Mouse (Mus musculus) cerebellum, adult 18-20 months (tissue): Measurements from ENCODE around the gene Opcml.
A peak's percentile ranks its signal among the peaks of the same experiment; 100 is the strongest.

Experiments
- DNase-seq, 2 experiments: peaks; one replicate each; pipeline ENCODE4 v3.0.0; 2021

Opcml gene

GRCm38 (mm10) chr9:28171890-28172289 is 381.3 kb downstream of the Opcml start:
- DNase-seq: peak; percentile 61 to 64

DNA sequence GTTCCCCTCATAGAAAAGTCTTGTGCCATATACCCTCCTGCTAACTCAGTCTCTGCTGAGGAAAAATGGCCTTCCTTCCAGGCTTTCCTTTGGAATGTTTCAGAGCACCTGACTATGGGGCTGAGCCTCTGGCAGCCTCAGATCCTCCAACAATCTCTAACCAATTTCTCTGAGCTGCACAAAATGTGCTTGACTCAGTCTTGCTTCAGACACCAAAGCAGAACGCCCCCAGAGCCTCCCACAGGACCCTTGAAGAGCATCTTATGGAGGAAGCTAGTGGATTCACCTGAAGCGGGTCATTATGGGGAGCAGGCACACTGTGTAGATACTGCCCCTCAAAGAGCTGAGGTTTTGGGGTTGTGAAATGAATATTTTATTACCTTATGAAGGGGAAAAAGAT is 386.5 kb downstream of the Opcml start:
- DNase-seq: no peak

GRCm38 (mm10) chr9:28178123-28178887 is 387.7 kb downstream of the Opcml start:
- DNase-seq: no peak

- no peak for DNase-seq
These were observed 391.3 kb downstream of the Opcml start for GRCm38 (mm10) chr9:28181916-28182315.

GRCm38 (mm10) chr9:28190226-28190625 is 399.7 kb downstream of the Opcml start:
- no peak for DNase-seq

DNA sequence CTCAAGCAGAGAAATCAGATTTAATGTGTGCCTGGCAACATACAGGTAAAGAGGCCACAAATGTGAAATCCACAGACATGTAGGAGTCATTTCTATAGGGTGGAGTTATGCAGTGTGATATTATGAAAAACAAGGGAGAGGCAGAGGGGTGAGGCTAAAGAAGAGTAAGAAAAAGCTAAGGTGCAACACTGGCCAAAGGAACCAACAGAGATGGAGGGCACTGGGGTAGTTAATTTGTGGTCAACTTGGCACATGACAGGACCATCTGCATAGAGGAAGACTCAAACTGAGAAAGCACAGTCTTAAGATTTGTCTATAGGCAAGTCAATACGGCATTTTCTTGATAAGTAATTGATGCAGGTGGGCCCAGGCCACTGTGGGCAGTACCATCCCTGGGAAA is 400.2 kb downstream of the Opcml start:
- DNase-seq: no peak

DNA sequence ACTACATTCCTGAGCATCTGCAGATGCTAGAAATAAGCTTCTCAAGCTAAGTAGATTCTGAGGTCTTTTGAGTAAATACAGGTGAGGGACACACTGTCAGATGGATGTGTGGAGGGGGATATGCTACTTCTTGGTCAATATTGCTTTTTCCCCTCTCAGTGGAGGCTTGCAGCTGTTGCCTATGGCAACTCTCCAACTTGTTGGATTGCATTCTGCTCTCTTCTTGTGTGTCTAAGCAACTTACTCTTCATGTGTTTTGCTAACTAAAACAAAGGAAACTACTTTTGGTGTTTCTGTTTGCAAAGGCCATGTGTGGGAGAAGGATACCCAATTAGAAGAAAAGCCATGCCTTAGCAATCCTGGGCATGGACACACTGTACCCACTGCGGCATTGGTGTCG is 406.0 kb downstream of the Opcml start:
- no peak for DNase-seq

DNA sequence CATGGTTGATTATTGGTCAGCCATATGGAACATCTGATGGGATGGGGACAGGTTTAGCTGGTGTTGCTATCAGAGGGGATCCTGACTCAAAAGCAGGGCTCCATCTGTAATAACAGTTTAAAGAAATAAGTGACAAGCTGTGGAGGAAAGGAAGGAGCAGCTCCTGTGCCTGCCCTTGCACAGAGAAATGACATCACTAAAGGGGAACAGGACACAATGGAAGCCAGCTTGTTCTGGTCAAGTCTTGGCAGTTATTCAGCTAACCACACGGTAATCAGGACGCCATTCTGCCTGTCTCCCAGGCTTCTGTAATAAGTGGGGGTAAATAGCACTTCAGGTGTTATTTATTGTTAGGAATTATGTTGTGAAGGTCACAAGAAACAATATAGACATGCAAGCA is 406.5 kb downstream of the Opcml start:
- no peak for DNase-seq

DNA sequence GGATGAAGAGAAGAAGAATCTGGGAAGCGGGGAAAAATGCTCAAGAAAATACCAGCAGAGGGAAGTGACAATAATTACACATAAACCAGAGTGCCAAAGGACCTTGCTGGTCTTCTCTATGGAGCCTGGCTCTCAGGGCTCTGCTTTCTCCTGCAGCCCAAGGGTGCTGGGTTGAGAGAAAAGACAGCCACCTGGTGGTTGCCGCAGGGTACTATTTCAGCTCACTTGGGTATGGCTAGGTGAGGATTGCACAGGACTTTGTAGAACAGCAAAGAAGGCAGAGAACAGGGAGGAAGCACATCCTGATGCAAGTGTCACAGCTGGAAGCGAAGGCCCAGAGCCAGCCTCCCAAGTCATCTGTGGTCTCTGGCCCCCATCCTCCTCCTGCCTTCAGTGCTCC is 407.1 kb downstream of the Opcml start:
- DNase-seq: peak; percentile 64 to 68

GRCm38 (mm10) chr9:28198106-28198694 is 407.6 kb downstream of the Opcml start:
- no peak for DNase-seq

DNA sequence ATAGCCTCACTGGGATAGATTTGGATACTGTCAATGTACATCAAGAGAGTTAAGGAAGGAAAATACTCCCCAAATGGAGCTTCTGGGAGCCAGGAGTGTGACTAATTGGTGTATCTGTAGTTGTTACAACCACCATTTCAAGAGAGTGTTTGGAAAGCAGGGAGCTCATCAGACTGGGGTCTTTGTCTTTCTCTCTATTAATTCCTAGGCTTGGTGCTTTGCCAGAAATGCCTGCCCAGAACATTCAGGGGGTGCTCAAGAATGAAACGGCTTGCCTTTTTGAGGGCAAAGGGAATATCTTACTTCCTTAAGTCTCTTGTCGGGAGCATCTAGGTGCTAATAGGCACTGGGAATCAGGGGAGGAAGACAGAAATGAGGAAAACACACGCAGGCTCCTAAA is 416.9 kb downstream of the Opcml start:
- no peak for DNase-seq

DNA sequence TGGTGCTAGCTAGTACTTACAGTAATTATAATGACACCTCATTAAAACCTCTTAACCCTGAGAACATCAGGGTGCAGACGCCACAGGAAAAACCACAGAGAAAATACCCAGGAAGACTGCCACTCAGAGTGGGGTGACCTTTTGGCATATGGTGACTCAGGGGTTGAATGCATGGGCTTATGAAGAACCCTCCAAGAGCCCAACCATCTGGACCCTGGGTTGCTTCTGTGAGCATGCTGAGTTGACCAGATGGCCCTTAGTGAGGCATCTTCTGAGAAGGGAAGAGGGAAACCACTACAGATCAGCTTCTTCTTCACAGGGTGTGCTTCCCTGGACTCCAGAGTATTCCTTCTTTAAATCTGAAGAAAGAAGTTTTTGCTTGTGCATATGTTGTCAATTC is 418.1 kb downstream of the Opcml start:
- DNase-seq: peak; percentile 82 to 89

GRCm38 (mm10) chr9:28211877-28212276 is 421.3 kb downstream of the Opcml start:
- DNase-seq: no peak

GRCm38 (mm10) chr9:28213893-28214292 is 423.3 kb downstream of the Opcml start:
- DNase-seq: no peak

DNA sequence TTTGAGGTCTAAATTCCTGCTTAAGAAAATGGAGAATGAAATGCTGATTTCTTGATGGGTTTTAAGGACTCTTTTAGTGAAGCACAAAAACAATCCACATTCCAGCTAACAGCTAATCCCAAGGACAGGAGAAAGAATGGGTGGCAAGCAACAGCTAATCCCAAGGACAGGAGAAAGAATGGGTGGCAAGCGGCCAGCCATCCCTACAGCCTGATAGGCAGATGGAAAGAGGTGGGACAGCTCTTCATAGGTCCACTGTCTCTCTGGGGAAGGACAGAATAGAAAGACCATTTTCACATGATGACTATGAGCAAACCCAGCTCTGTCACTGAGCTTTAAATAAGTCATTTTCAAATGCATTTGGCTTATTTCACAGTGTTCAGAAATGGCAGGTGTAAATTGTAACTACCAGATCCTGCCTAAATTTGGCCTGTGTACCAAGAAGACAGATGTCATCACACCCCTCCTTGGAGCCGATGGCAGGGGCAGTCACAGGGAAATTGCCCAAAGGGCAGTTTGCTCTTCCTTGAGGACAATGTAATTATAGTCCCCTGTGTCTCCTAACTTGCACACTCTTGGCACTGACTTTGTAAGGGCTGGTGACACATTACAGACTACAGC is 427.6 kb downstream of the Opcml start:
- peak; percentile 56 for DNase-seq

- DNase-seq: peak in 1 of 2 experiments; percentile 18
These were observed 432.2 kb downstream of the Opcml start for GRCm38 (mm10) chr9:28222726-28223125.

DNA sequence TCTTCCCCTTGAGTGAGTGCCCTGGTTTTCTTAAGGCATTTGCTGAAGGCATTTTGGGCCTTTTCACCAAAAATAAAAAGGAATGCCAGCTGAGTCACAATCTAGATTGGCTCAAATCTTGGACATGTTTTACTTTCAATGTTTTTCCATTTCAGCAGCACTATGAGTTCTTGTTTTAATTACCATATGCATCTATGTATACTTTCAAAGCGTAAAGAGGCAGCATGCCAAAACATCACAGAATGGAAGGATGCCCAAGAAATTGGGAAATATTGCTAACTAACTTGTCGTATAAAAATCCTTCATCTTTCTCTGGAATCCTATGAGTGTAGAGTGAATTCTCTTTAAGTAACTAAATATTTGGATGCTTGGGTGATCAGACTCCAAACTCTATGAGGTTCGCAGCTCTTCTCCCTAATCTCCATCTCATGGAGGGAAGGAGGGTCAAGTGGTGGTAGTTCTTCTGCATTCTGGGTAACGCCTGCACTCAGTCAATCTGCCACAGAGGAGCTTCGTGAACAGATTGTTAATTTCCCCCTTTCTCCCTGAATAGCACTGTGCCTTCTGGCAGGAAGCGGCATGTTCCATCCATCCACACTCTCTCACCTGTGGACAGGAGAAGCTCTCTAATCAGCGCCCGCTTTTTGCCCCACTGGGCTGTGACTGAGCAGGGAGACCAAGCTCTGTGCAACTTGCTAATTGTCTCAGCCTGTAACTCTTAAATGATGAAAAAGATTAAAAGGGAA is 435.4 kb downstream of the Opcml start:
- DNase-seq: peak; percentile 50 to 69

GRCm38 (mm10) chr9:28226570-28226951 is 436.0 kb downstream of the Opcml start:
- peak; percentile 30 to 40 for DNase-seq

DNA sequence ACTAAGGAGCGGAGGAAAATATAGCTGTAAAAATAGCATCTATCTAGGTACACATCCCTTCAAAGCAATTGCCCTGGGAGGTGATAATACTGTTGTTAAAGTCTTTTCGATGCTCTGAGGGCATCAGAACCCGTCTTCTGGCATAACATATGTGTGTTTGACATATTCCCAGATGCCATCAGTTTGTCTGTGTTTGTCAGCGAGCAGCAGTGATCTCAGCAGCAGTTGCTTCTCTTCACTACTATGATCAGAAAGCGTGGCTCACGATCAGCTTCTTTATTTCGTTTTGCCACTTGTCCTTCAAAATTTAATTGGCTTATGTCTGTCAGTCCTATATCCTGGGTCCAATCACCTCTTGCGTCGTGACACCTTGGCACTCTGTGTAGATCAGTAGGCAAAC is 447.9 kb downstream of the Opcml start:
- no peak for DNase-seq

- DNase-seq: peak; percentile 23 to 50
These were observed 457.3 kb downstream of the Opcml start for GRCm38 (mm10) chr9:28247742-28248503.

- no peak for DNase-seq
These were observed 460.8 kb downstream of the Opcml start for GRCm38 (mm10) chr9:28251341-28251740.

DNA sequence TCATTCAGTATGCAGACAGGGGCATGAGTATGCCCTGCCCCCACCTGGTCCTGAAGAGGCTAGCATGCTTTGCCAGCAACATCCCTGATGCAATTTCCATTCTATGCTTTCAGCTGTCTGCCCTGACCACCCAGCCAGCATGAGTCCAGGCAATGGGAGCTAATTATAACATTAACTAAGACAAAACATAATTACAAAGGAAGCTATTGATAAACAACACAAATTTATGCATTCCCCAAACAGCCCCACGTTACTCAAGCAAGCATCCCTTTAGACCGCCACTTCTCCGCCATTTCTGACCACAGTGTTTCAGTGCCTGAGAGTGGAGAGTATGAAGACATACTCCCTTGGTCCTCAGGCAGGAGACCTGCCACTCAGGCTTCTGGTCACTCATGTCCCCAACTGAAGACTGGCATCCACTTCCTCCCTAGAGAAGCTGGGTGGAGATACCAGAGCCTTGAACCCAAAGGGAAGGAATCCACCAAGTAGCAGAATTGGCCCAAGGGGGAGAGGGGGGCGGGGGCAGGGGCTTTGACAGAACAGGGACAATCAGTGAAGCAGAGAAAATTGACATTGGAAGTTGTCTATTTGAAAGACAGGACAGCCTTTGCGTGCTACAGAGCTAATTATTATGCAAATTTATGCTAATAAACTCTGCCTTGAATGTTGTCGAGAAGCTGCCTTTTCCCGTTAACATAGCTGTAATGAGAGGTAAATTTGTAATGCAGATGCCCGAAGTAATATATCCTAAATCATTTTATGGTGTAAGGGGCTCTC is 464.7 kb downstream of the Opcml start:
- no peak for DNase-seq
